Mouse (Mus musculus): ENCODE results near the gene Stoml1.

GRCm38 (mm10) chr9:58206013-58206412 is 47.0 kb upstream of the Stoml1 start:
- TF ChIP-seq CTCF (IDR thresholded peaks at IDR 0.05; ENCODE audit: control insufficient read depth, insufficient read depth, insufficient read length): no peak
- no peak for TF ChIP-seq USF1 (IDR thresholded peaks at IDR 0.05; ENCODE audit: low read depth)
- TF ChIP-seq CEBPB (IDR thresholded peaks at IDR 0.05; ENCODE audit: low read depth): no peak
- no peak for TF ChIP-seq MYOG (IDR thresholded peaks at IDR 0.05; ENCODE audit: control insufficient read depth, extremely low read depth, insufficient read length)
- no peak for TF ChIP-seq MYOD1 (IDR thresholded peaks at IDR 0.05; ENCODE audit: control insufficient read depth, insufficient read length, low read depth)

All from C2C12 (cell line).